Mouse (Mus musculus) olfactory bulb, adult 2 months (tissue): ENCODE measurements around the gene Psmd11.

Experiments
- CTCF ChIP-seq: fragments of 200-500 bp; IDR thresholded peaks from 2 replicates; pipeline ENCODE4 v1.5.1; 2012; ENCODE audit warnings: low read depth, mild to moderate bottlenecking, low read length, moderate library complexity; ENCODE audit not compliant: insufficient read depth
- POLR2A ChIP-seq: fragments of 200-500 bp; IDR thresholded peaks from 2 replicates; pipeline ENCODE4 v1.6.1; 2012; ENCODE audit warnings: mild to moderate bottlenecking, low read depth, low read length, moderate library complexity; ENCODE audit not compliant: insufficient read depth

DNA sequence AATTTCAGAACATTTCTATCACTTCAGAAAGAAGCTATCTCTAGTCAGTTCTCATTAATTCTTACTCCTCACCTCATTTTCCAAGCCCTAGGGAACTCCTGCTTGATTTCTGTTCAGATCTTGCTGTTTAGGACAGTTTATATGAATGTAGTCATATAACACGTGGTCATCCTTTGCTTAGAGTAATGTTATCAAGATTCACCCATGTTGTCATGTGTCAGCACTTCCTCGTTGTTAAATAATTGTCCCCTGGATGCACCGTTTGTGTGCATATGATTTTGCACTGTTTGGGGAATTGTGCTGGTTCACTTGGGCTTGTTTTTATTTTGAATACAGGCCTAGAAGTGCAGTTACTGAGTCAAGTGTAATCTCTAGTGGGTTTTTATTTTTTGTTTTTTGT, 23.8 kb downstream of the Psmd11 start:
- no peak for TF ChIP-seq CTCF
- no peak for TF ChIP-seq POLR2A
